20 mouse cellular contexts compared by ENCODE assay signal in the genomic region with DNA sequence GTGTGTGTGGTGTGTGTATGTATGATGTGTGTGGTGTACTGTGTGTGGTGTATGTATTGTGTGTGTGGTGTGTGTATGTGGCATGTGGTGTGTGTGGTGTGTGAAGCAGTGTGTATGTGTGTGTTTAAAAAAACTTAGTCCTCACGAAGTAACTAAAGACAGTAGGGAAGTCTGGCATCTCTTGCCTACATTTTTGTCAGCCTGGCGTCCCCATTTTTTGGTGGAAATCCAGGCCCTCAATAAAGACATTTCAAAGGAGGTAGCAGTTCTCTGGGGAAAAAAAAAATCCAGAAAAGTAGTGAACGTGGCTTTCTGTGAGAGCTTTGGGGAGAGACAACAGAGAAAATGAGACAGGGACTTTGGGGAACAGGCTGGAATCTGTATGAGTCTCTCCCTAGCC.
"Had no signal": no experiment of that assay in that cellular context is flagged by ENCODE, and none has a peak within 500 bp of the region (broad histone marks: within the 10 kb centered on the region; RNA-seq: fewer than 3 reads in every experiment).

No protein-coding gene starts in this region.

- H3K27ac ChIP-seq: liver, embryonic 12.5 days; liver, embryonic 14.5 days; neural tube, embryonic 15.5 days; stomach, embryonic 15.5 days; stomach, postnatal 0 days had no signal

- H3K4me2 ChIP-seq: liver, embryonic 12.5 days; lung, embryonic 14.5 days; midbrain, embryonic 12.5 days; neural tube, embryonic 13.5 days; neural tube, embryonic 15.5 days; stomach, embryonic 15.5 days had no signal

- DNase-seq: lung, adult 18-20 months; lung, embryonic 14.5 days; lung, postnatal 10 days; lung, postnatal 4 days; midbrain, embryonic 14.5 days; right cerebral cortex, adult 18-20 months; right cerebral cortex, postnatal 25 days; right cerebral cortex, postnatal 4 days; thymus, adult 2 months; thymus, postnatal 25 days; thymus, postnatal 4 days had no signal

- H3K27me3 ChIP-seq: liver, embryonic 12.5 days; midbrain, embryonic 12.5 days; neural tube, embryonic 13.5 days; neural tube, embryonic 15.5 days; stomach, embryonic 15.5 days had no signal

- H3K4me1 ChIP-seq: liver, embryonic 12.5 days; stomach, embryonic 15.5 days had no signal

- H3K4me3 ChIP-seq: liver, embryonic 12.5 days; midbrain, embryonic 10.5 days; midbrain, embryonic 12.5 days; myocyte; neural tube, embryonic 13.5 days; neural tube, embryonic 15.5 days; stomach, embryonic 15.5 days had no signal

- ATAC-seq: liver, embryonic 12.5 days had no signal

- H3K9ac ChIP-seq: liver, embryonic 12.5 days; liver, embryonic 14.5 days; lung, embryonic 14.5 days; midbrain, embryonic 12.5 days; neural tube, embryonic 13.5 days; neural tube, embryonic 15.5 days; stomach, embryonic 15.5 days had no signal

- H3K9me3 ChIP-seq: midbrain, embryonic 10.5 days; midbrain, embryonic 12.5 days; neural tube, embryonic 13.5 days; neural tube, embryonic 15.5 days; stomach, embryonic 15.5 days had no signal

- H3K36me3 ChIP-seq: liver, embryonic 12.5 days; midbrain, embryonic 10.5 days; midbrain, embryonic 12.5 days; neural tube, embryonic 13.5 days; neural tube, embryonic 15.5 days; stomach, embryonic 15.5 days had no signal
